Mouse (Mus musculus) bone marrow, adult 2 months (tissue): ENCODE measurements at regions not wholly inside any gene's neighbourhood (a gene's known extent, or its start where the extent isn't known, plus 50 kb on each side); places are given as distances from the start of the nearest gene placed in this dataset.

Source experiments
- CTCF ChIP-seq: fragments of 200-500 bp; IDR thresholded peaks from 2 replicates; pipeline ENCODE4 v1.5.1; 2011; ENCODE audit warnings: low read length, control low read depth; ENCODE audit not compliant: control insufficient read depth, insufficient read depth
- POLR2A ChIP-seq: fragments of 200-500 bp; IDR thresholded peaks from 2 replicates; pipeline ENCODE4 v1.6.1; 2011; ENCODE audit warnings: low read depth, mild to moderate bottlenecking, control low read depth, low read length, borderline replicate concordance; ENCODE audit not compliant: control insufficient read depth

GRCm38 (mm10) chr10:99377548-99377947 lies 114.5 kb downstream of the Dusp6 start:
- TF ChIP-seq CTCF, result no peak
- TF ChIP-seq POLR2A, result no peak
